12 mouse cellular contexts compared by ENCODE assay signal in the genomic region with DNA sequence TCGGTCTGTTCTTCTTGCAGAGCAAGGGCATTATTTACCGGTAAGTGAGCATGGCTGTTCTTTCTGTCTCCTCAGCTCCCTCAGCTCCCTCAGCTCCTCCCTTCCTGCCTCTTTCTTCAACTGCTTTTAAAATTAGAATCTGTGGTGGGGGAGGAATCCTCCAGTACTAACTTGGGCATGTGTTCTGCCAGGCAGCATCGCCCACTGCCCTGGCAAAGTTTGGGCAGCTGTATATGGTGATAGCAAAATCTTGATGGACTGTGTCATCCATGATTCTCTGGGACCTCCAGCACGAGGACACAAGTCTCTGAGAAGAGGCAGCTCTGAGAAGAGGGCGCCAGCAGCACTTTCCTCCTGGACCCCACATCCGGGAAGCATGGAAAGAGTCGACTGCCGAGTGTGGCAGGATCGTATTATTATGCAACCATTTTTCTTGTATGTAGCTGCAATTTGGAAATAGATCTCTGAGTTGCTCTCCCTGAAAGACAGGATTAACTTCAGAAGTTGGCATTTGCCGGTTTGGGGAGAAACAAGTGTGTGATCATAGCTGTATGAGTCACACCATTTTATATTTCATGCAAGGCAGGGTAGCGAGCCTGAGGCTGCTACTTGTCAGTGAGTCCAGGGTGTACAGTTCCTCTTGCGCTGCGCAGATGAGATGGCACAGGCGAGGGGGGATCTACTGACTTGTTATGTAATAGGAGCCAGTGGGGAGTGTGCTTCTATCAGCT.
A peak's percentile ranks its signal among the peaks of the same experiment; 100 is the strongest.
DNase-seq lines count a peak whose midpoint lies in the region.
"Had no signal": no experiment of that assay in that cellular context is flagged by ENCODE, and none has a peak within 500 bp of the region (broad histone marks: within the 10 kb centered on the region; RNA-seq: fewer than 3 reads in every experiment).

No protein-coding gene starts in this region.

- DNase-seq in gastrocnemius, adult 18-20 months (ENCODE audit: low spot score): peak; percentile 2
- no peak for DNase-seq in gastrocnemius, postnatal 14 days
- peak; percentile 58 to 76 for DNase-seq in frontal cortex, postnatal 14 days (ENCODE audit: low spot score in 2 of 2)
- DNase-seq in left cerebral cortex, adult 18-20 months (ENCODE audit: low spot score in 2 of 2): peak; percentile 68 to 83
- peak; percentile 65 to 82 for DNase-seq in right cerebral cortex, postnatal 10 days (ENCODE audit: low spot score in 2 of 2)
- DNase-seq in urinary bladder, postnatal 10 days (ENCODE audit: low spot score): no peak
- no peak for DNase-seq in natural killer cell, adult 2 months (ENCODE audit: low spot score in 2 of 2)
- no peak for DNase-seq in ovary, postnatal 14 days (ENCODE audit: low spot score)
- DNase-seq: cerebellum, adult 8-10 months; gastrocnemius, postnatal 25 days; heart, postnatal 4 days; liver, postnatal 0 days had no signal

- intact Hi-C loops in gastrocnemius, postnatal 14 days (cut with DNase I; ENCODE audit: low total_unique reads): no loop called here

Comparison
In these comparisons a context has a peak if more than half of its experiments do, and no peak if none do; other contexts are left out.
1. DNase-seq: peak in gastrocnemius, adult 18-20 months (single experiment), frontal cortex, postnatal 14 days (2 of 2), left cerebral cortex, adult 18-20 months (2 of 2) and right cerebral cortex, postnatal 10 days (2 of 2); none in gastrocnemius, postnatal 14 days (single experiment), urinary bladder, postnatal 10 days (single experiment), natural killer cell, adult 2 months (0 of 2) and ovary, postnatal 14 days (single experiment).